Mouse (Mus musculus) stomach, embryonic 15.5 days (tissue): ENCODE measurements around the gene Spag16. TPM values are rescaled to one million over a fixed set of nuclear protein-coding genes. Genes with fewer than 3 reads are reported as not detected.
"Not testable (repeated sequence)": the region's sequence is repeated elsewhere in the genome, so short reads cannot be mapped to it uniquely, and the experiment has no call there.

Source experiments
- ATAC-seq: fragments of 200-750 bp; cut with Nextera tagmentation; 2 replicates; pipeline ENCODE4 v1.8.0; 2017; ENCODE audit warnings: low read depth, moderate number of reproducible peaks, moderate TSS enrichment; ENCODE audit not compliant: insufficient read depth, low FRiP score
- H3K27ac ChIP-seq: fragments of 300-500 bp; sonication (generic); 2 replicates; pipeline ENCODE4 v1.5.1; 2015; ENCODE audit warnings: mild to moderate bottlenecking, inconsistent platforms
- H3K27me3 ChIP-seq: fragments of 300-500 bp; sonication (generic); replicated peaks from 2 replicates; pipeline ENCODE4 v1.6.1; 2015; ENCODE audit warnings: inconsistent platforms
- H3K36me3 ChIP-seq: fragments of 300-500 bp; sonication (generic); 2 replicates; pipeline ENCODE4 v1.6.1; 2015; ENCODE audit warnings: inconsistent platforms
- H3K4me1 ChIP-seq: fragments of 300-500 bp; sonication (generic); 2 replicates; pipeline ENCODE4 v1.6.1; 2015; ENCODE audit warnings: inconsistent platforms
- H3K4me2 ChIP-seq: fragments of 300-500 bp; sonication (generic); 2 replicates; pipeline ENCODE4 v1.6.1; 2015; ENCODE audit warnings: mild to moderate bottlenecking, inconsistent platforms
- H3K4me3 ChIP-seq: fragments of 300-500 bp; sonication (generic); replicated peaks from 2 replicates; pipeline ENCODE4 v1.5.1; 2015; ENCODE audit warnings: inconsistent platforms
- H3K9ac ChIP-seq: fragments of 300-500 bp; sonication (generic); 2 replicates; pipeline ENCODE4 v1.6.1; 2015; ENCODE audit warnings: inconsistent platforms
- H3K9me3 ChIP-seq: fragments of 300-500 bp; sonication (generic); 2 replicates; pipeline ENCODE4 v1.6.1; 2016; ENCODE audit warnings: inconsistent platforms
- WGBS: fragments of 180-500 bp; shearing (Covaris S2); methylation state at CpG from one replicate; pipeline ENCODE4 v1.1.7; 2015; 5-methylcytosine and 5-hydroxymethylcytosine counted together
- polyA plus RNA-seq: library from polyadenylated mRNA; unstranded; fragments of >200 nt; fragmentation: Nextera tagmentation; extraction: Ambion mirVana; gene quantifications from 2 replicates; pipeline ENCODE4 v1.2.1, GENCODE M21; 2015

Spag16 gene
- 0.13 and 0.31 TPM in 2 replicates for polyA plus RNA-seq

GRCm38 (mm10) chr1:69826806-69827703, at the start of gene Spag16:
Gene Spag16, plus strand, starts transcription at chr1:69826970.
- Histone ChIP-seq H3K4me2 (peak within 1 kb of the TSS; percentile 81), H3K27me3 (no peaks in the 10 kb centered on the region), H3K27ac (no peak within 1 kb of the TSS), H3K9me3 (no peaks in the 10 kb centered on the region), H3K4me1 (no peaks in the 10 kb centered on the region), H3K4me3 (peak within 1 kb of the TSS; percentile 45), H3K36me3 (no peaks in the 10 kb centered on the region), H3K9ac (no peak within 1 kb of the TSS)
- 9% methylated on average over 38 of the region's 38 CpGs for WGBS
- ATAC-seq = peak; percentile 65; the same call in 1 of the 2 replicates

GRCm38 (mm10) chr1:69785129-69785528, 41.6 kb upstream of the Spag16 start:
- no peak overlapping the region for H3K4me2 ChIP-seq
- no peak overlapping the region for H3K9ac ChIP-seq
- H3K27ac ChIP-seq = no peak overlapping the region
- no peak for ATAC-seq
- 8% methylated on average over 6 of the region's 6 CpGs for WGBS
- no peaks in the 10 kb centered on the region for H3K9me3 ChIP-seq
- H3K4me3 ChIP-seq = no peak overlapping the region
- H3K36me3 ChIP-seq = no peaks in the 10 kb centered on the region
- no peaks in the 10 kb centered on the region for H3K4me1 ChIP-seq
- no peaks in the 10 kb centered on the region for H3K27me3 ChIP-seq

GRCm38 (mm10) chr1:69786716-69787115, 40.1 kb upstream of the Spag16 start:
- Histone ChIP-seq H3K4me1 (no peaks in the 10 kb centered on the region), H3K4me2 (0 out of 2 replicates have a peak overlapping the region, but pooled peaks have one; percentile 10), H3K9me3 (no peaks in the 10 kb centered on the region), H3K27me3 (no peaks in the 10 kb centered on the region), H3K4me3 (no peak overlapping the region), H3K27ac (no peak overlapping the region), H3K36me3 (no peaks in the 10 kb centered on the region), H3K9ac (no peak overlapping the region)
- peak; percentile 88 for ATAC-seq
- WGBS = 38% methylated on average over 6 of the region's 6 CpGs

GRCm38 (mm10) chr1:69787379-69787778, 39.4 kb upstream of the Spag16 start:
- H3K4me2 ChIP-seq = no peak overlapping the region

GRCm38 (mm10) chr1:69790337-69791250, 36.2 kb upstream of the Spag16 start:
- Histone ChIP-seq H3K9ac (no peak overlapping the region), H3K4me3 (peak overlapping the region; percentile 30), H3K27me3 (no peaks in the 10 kb centered on the region), H3K9me3 (no peaks in the 10 kb centered on the region), H3K4me1 (no peaks in the 10 kb centered on the region), H3K4me2 (peak overlapping the region; percentile 50), H3K36me3 (no peaks in the 10 kb centered on the region), H3K27ac (no peak overlapping the region)
- ATAC-seq = no peak
- 36% methylated on average over 28 of the region's 28 CpGs for WGBS

More at GRCm38 (mm10) chr1:69787379-69787778, 39.4 kb upstream of the Spag16 start:
- H3K36me3 ChIP-seq = no peaks in the 10 kb centered on the region
- 41% methylated on average over 12 of the region's 12 CpGs for WGBS
- peak; percentile 18; the same call in 1 of the 2 replicates for ATAC-seq
- H3K9ac ChIP-seq = no peak overlapping the region
- H3K27ac ChIP-seq = no peak overlapping the region
- no peaks in the 10 kb centered on the region for H3K9me3 ChIP-seq
- no peaks in the 10 kb centered on the region for H3K4me1 ChIP-seq
- H3K4me3 ChIP-seq = no peak overlapping the region
- H3K27me3 ChIP-seq = no peaks in the 10 kb centered on the region

- H3K4me1 ChIP-seq = no peaks in the 10 kb centered on the region
- no peak overlapping the region for H3K27ac ChIP-seq
- no peaks in the 10 kb centered on the region for H3K9me3 ChIP-seq
- no peaks in the 10 kb centered on the region for H3K36me3 ChIP-seq
- no peak for ATAC-seq
- no peak overlapping the region for H3K4me2 ChIP-seq
- H3K9ac ChIP-seq = no peak overlapping the region
- H3K27me3 ChIP-seq = no peaks in the 10 kb centered on the region
- WGBS = 85% methylated on average over 7 of the region's 7 CpGs
- H3K4me3 ChIP-seq = no peak overlapping the region
These were observed 27.7 kb upstream of the Spag16 start for GRCm38 (mm10) chr1:69798948-69799565.

- 90% methylated on average over 2 of the region's 2 CpGs for WGBS
- no peaks in the 10 kb centered on the region for H3K9me3 ChIP-seq
- no peaks in the 10 kb centered on the region for H3K36me3 ChIP-seq
- no peak overlapping the region for H3K4me3 ChIP-seq
- no peaks in the 10 kb centered on the region for H3K27me3 ChIP-seq
- H3K4me2 ChIP-seq = no peak overlapping the region
- H3K4me1 ChIP-seq = no peaks in the 10 kb centered on the region
- no peak overlapping the region for H3K27ac ChIP-seq
- no peak for ATAC-seq
- no peak overlapping the region for H3K9ac ChIP-seq
These were observed 16.6 kb upstream of the Spag16 start for GRCm38 (mm10) chr1:69810161-69810560.

- H3K36me3 ChIP-seq, H3K4me3 ChIP-seq, ATAC-seq, H3K4me2 ChIP-seq, H3K9ac ChIP-seq, H3K9me3 ChIP-seq, H3K27me3 ChIP-seq, H3K4me1 ChIP-seq, H3K27ac ChIP-seq: not testable (repeated sequence)
- WGBS = 55% methylated on average over 5 of the region's 5 CpGs
These were observed 1.1 kb upstream of the Spag16 start for GRCm38 (mm10) chr1:69825635-69826034.

- Histone ChIP-seq H3K4me3 (no peak overlapping the region), H3K9ac (no peak overlapping the region), H3K9me3 (no peaks in the 10 kb centered on the region), H3K27ac (no peak overlapping the region), H3K36me3 (no peaks in the 10 kb centered on the region), H3K27me3 (no peaks in the 10 kb centered on the region), H3K4me1 (no peaks in the 10 kb centered on the region), H3K4me2 (no peak overlapping the region)
- ATAC-seq = no peak
- WGBS = 54% methylated on average over 7 of the region's 7 CpGs
These were observed 2.2 kb downstream of the Spag16 start for GRCm38 (mm10) chr1:69828872-69829479.

- WGBS = 59% methylated on average over 1 of the region's 1 CpGs
- ATAC-seq = no peak
- H3K27me3 ChIP-seq = no peaks in the 10 kb centered on the region
- no peaks in the 10 kb centered on the region for H3K4me1 ChIP-seq
- H3K4me3 ChIP-seq = no peak overlapping the region
- H3K9me3 ChIP-seq = no peaks in the 10 kb centered on the region
- H3K36me3 ChIP-seq = no peaks in the 10 kb centered on the region
- no peak overlapping the region for H3K27ac ChIP-seq
- H3K4me2 ChIP-seq = no peak overlapping the region
- no peak overlapping the region for H3K9ac ChIP-seq
These were observed 3.8 kb downstream of the Spag16 start for GRCm38 (mm10) chr1:69830586-69830985.

- Histone ChIP-seq H3K4me3 (no peak overlapping the region), H3K36me3 (no peaks in the 10 kb centered on the region), H3K27ac (no peak overlapping the region), H3K9me3 (no peaks in the 10 kb centered on the region), H3K4me1 (no peaks in the 10 kb centered on the region), H3K9ac (no peak overlapping the region), H3K27me3 (no peaks in the 10 kb centered on the region), H3K4me2 (no peak overlapping the region)
- no peak for ATAC-seq
- WGBS = 84% methylated on average over 2 of the region's 2 CpGs
These were observed 4.2 kb downstream of the Spag16 start for GRCm38 (mm10) chr1:69831002-69831401.
